Mouse (Mus musculus) telencephalon, adult 2 months (tissue): ENCODE data around the gene Olfr1173.

Experiments used
- DNase-seq: peaks from one replicate; pipeline ENCODE4 v3.0.0-alpha.2; 2011; ENCODE audit warnings: low read depth, low spot score

The Olfr1173 gene

DNA sequence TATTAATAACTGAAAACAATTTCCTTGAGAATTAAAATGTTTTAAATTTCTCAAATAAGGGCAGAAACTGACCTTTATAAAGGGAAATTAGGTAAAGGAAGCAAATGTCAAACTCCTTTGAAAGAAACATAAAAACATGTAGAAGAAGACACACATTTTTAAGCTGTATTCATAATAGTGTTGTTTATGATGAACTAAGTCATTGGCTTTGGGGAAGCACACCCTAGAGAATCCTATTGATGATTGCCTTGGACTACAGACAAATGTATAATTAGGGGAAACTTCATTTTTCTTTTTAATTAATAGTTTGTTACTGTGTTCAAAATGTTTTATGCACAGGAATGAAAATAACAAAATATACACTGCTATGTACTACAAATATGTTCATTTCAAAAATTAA is at the start of gene Olfr1173:
Gene Olfr1173, minus strand, starts transcription at position 101 of the 400 bp plus-strand sequence.
- no peak for DNase-seq

GRCm38 (mm10) chr2:88327115-88327514 is 47.4 kb upstream of the Olfr1173 start, which contains the start of gene Olfr1175-ps:
Olfr1175-ps (minus strand) TSS chr2:88327215.
- no peak for DNase-seq

DNA sequence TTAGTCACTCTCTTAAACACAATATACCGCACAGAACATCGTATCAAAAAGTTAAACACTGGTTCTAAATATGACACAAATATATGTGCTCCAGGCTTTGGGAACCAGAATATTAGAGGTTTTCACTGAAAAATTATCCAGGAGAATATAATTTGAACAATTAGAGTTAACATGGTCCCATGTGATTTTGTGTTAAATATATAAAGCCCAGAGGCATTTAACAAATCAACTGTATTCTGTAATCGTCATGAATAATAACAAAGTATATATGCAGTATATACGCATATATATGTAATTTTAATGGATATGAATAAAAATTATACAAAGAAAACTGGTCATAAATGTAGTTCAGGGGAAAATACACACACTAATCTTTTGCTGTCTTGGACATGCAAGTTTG is 35.4 kb upstream of the Olfr1173 start, which contains the start of gene Olfr1174-ps:
Gene Olfr1174-ps, minus strand, starts transcription at position 101 of the 400 bp plus-strand sequence.
- no peak for DNase-seq

- no peak for DNase-seq
These were observed 51.4 kb downstream of the Olfr1173 start, which contains the start of gene Olfr1170 for GRCm38 (mm10) chr2:88228234-88228633. Olfr1170 (minus strand) TSS chr2:88228334.
